Mouse (Mus musculus) gastrocnemius, adult 8-10 months (tissue): ENCODE data around the gene Dhh. TPM values are rescaled to one million over a fixed set of nuclear protein-coding genes. Genes with fewer than 3 reads are reported as not detected.

Experiments used
- DNase-seq, 2 experiments: peaks; one replicate each; pipeline ENCODE4 v3.0.0; 2022; ENCODE audit warnings: low spot score in 2 of 2
- total RNA-seq, 4 experiments: library from RNA; stranded (reverse); gene quantifications; 2 replicates each; pipeline ENCODE4 v1.2.4; 2022

Dhh gene
- total RNA-seq, 4 experiments from 2014 or later: 0.19 to 1.0 (median 0.49) TPM

DNA sequence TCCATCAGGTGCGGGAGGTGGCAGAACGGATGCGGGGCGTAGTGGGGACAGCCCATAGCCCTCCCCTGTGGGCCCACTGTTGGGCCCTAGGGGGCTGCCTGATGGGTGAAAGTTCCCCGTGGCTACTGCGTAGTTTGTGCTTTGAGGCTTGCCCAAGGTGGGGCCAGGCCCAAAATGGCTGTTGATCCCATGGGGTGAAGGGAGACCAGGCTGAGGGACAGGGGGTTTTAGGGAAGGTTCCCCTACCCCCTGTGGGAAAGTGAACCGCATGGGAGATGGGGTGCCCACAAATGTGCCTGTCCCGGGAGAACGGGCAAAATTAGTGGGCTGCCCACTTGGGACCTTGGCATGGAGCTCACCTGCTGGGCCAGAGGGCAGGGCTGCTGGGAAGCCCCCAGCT lies 46.3 kb downstream of the Dhh start:
- no peak for DNase-seq

DNA sequence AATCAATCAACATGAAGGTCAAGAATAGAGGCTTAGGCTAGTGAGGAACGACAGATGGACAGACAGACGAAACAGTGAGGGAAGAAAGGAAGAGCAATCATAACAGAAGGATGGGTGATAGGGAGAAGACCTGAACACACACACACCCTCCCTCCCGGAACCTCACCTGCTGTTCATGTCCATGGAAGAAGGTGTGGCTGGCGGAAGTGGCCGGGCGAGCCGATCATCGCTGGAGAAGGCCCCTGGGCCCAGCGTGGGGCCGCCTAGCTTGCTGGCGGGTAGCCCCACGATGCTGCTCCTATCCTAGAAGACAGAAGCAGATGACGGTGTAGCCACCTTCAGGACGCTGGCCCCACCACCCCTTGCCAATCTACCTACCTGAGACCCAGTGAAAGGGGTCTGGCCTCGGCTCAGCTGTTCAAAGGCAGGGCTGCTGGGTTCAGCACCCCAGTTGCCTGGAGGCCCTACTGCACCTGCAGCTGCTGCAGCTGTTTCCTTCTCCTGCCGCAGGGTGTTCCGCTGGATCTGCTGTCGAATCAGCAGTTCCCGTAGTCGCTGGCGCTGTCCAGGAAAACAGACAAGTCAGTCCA lies 47.0 kb downstream of the Dhh start:
- no peak for DNase-seq

DNA sequence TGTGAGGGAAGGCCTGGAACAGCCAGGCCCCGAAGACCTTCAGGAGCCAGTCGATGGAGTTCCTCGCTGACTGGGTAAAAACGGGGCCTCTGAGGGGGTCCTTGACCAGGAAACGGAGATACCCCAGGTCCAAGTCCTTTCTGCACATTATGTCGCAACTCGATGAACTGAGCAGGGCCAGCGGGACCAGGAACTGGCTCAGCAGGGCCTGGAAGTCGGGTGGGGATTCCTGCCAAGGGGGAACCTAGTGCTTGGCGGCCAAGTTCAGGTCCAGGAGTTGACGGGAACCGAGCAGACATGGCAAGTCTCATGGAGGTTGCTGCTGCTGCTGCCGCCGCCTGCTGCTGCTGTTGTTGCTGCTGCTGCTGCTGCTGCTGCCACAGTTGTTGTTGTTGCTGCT lies 47.7 kb downstream of the Dhh start:
- DNase-seq: no peak

DNA sequence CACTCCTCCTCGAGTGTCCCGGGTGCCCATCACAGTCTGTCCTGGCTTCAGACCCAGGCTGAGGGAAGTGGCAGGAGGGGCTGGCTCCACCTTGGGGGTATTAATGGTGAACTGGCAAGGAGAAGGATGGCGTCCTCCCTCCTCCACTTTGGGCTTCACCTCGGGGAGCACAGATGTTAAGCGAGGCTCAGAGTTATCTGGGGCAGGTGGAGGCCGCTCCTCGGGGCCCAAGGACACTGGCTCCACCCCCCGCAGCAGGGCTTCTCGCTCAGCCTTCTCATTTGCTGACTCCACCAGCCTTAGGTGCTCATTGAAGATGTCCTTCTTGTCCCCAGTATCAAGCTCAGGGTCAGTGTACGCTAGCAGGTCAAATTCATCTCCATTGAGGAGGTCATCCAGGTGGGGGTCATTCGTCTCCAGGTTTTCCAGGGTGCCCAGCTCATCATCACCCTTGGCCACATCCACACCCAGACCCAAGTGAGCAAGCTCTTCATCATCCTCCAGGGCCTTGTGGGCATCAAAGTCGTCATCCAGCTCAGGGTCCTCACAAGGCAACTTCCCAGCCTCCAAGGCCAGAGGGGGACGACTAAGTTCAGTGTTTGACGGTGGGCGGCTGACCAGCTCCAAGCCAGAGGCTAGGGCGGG lies 48.3 kb downstream of the Dhh start:
- no peak for DNase-seq

DNA sequence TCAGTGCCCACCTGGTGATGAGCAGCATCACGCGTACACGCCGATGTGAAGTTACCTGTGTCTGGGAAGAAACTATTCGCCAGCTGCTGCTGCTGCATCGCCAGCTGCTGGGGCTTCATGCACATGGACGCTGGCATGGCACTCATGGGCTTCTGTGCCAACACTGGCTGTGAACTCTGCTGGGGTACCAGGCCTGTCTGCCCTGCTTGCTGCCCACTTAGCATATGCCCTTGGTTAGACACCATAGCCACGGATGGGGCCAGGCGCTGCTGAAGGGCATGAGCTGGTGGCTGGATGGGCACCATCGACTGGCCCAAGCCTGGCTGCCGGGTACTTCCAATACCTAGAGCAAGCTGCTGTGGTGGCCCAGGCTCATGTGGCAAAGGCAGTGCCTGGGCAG lies 49.2 kb downstream of the Dhh start:
- no peak for DNase-seq

DNA sequence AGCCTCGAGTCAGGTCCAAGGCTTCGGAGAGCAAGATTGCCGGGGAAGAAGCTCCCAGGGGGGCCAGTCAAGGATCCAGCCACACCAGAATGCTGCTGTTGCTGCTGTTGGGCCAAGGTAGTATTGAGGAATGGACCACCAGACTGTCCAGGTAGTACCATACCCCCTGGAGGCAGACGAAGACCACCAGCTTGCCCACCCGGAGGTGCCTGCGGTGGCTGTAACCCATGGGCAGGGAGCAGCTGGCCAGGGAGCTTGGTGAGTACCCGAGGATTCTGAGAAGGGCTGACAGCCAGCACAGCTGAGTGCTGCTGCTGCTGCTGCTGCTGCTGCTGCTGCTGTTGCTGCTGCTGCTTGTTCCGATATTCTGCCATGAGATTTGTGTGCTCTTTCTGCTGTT lies 52.2 kb downstream of the Dhh start:
- no peak for DNase-seq

DNA sequence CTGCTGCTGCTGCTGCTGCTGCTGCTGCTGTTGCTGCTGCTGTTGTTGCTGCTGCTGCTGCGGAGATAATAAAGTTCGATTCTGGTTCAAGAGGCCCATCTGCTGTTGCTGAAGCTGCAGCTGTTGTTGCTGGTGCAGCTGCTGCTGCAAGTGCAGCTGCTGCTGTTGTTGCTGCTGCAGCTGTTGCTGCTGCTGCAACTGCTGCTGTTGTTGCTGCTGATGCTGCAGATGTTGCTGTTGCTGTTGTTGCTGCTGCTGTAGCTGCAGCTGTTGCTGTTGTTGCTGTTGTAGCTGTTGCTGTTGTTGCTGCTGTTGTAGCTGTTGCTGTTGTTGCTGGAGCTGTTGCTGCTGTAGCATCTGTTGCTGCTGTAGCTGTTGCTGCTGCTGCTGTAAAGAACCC lies 53.2 kb downstream of the Dhh start:
- no peak for DNase-seq

DNA sequence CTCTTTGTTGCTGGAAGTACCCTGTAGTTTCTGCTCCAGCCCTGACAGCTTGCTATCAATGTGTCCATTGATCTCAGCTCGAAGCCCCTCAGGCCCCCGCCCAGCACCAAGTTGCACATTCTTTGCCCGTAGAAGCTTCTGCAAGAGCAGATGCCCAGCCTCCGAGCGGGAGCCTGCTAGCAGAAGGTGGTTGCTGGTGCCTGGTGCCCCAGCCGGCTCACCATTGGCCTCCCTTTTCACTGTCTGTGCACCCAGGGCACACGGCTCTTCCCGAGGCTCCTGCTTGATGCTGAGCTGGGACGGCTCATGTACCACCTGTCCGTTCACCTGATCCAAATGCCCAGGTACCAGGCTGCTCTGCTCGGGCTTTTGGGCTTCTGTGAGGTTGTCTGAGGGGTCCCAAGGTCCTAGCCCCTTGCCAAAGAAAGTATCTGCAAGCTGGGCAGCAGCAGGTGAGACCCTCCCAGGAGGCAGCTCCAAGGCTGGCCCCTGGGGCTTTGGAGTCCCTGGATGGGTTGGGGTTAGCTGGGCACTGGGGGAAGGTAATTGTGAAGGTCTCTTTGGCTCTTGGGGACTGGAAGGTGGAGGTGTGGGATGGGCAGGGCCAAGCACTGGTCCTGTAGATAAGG lies 54.6 kb downstream of the Dhh start:
- DNase-seq: no peak

Other genes with a start within 250 kb of the Dhh start
- gene Ddx23, start 235.6 kb downstream of the Dhh start, total RNA-seq: 10 to 100 TPM; 54.0 to 72.3 (median 63.4) TPM
- gene Rnd1, start 221.1 kb downstream of the Dhh start, total RNA-seq: 1 to 10 TPM; 1.0 to 2.3 (median 1.1) TPM
- gene Ccdc65, start 190.3 kb downstream of the Dhh start, total RNA-seq: not detected
- under 1 TPM in 3 of 4 experiments, not detected in 1; 0.43 to 0.92 (median 0.72) TPM for gene Fkbp11, start 170.3 kb downstream of the Dhh start, total RNA-seq
- gene Arf3, start 135.3 kb downstream of the Dhh start, total RNA-seq: 1 to 10 TPM; 6.9 to 8.9 (median 8.1) TPM
- 1 to 10 TPM in 1 of 4 experiments, under 1 TPM in 3; 0.48 to 1.1 (median 0.85) TPM for gene Wnt10b, start 120.4 kb downstream of the Dhh start, total RNA-seq
- not detected for gene Wnt1, start 108.7 kb downstream of the Dhh start, total RNA-seq
- gene Ddn, start 89.0 kb downstream of the Dhh start, total RNA-seq: under 1 TPM; 0.12 to 0.67 (median 0.43) TPM
- 10 to 100 TPM; 43.8 to 55.0 (median 46.9) TPM for gene Prkag1, start 67.0 kb downstream of the Dhh start, total RNA-seq
- gene Kmt2d, start 27.3 kb downstream of the Dhh start, total RNA-seq: 10 to 100 TPM; 52.6 to 67.2 (median 59.1) TPM
- gene Rhebl1, start 4.0 kb downstream of the Dhh start, total RNA-seq: 1 to 10 TPM; 1.4 to 2.9 (median 2.0) TPM
- gene Lmbr1l, start 19.7 kb upstream of the Dhh start, total RNA-seq: 1 to 10 TPM; 3.7 to 5.0 (median 4.2) TPM
- 10 to 100 TPM; 12.6 to 24.6 (median 20.3) TPM for gene Tuba1b, start 36.0 kb upstream of the Dhh start, total RNA-seq
- not detected for gene Gm49450, start 55.0 kb upstream of the Dhh start, total RNA-seq
- 10 to 100 TPM; 12.6 to 24.0 (median 18.4) TPM for gene Tuba1a, start 55.2 kb upstream of the Dhh start, total RNA-seq
- 1 to 10 TPM; 5.7 to 7.8 (median 6.8) TPM for gene Tuba1c, start 131.4 kb upstream of the Dhh start, total RNA-seq
- gene Prph, start 156.6 kb upstream of the Dhh start, total RNA-seq: under 1 TPM in 3 of 4 experiments, not detected in 1; 0.31 to 0.58 (median 0.35) TPM
- not detected for gene Troap, start 176.0 kb upstream of the Dhh start, total RNA-seq
- not detected for gene C1ql4, start 189.3 kb upstream of the Dhh start, total RNA-seq
- gene Dnajc22, start 194.6 kb upstream of the Dhh start, total RNA-seq: under 1 TPM in 1 of 4 experiments, not detected in 3; 0.24 TPM
- gene Spats2, start 227.4 kb upstream of the Dhh start, total RNA-seq: 1 to 10 TPM; 3.0 to 5.4 (median 4.1) TPM